Mouse (Mus musculus): ENCODE measurements around the gene Kcnk1. TPM values are rescaled to one million over a fixed set of nuclear protein-coding genes. Genes with fewer than 3 reads are reported as not detected.

Gene Kcnk1
- polyA plus RNA-seq (2012; rRNA removed) = 154 and 156 TPM in 2 replicates

DNA sequence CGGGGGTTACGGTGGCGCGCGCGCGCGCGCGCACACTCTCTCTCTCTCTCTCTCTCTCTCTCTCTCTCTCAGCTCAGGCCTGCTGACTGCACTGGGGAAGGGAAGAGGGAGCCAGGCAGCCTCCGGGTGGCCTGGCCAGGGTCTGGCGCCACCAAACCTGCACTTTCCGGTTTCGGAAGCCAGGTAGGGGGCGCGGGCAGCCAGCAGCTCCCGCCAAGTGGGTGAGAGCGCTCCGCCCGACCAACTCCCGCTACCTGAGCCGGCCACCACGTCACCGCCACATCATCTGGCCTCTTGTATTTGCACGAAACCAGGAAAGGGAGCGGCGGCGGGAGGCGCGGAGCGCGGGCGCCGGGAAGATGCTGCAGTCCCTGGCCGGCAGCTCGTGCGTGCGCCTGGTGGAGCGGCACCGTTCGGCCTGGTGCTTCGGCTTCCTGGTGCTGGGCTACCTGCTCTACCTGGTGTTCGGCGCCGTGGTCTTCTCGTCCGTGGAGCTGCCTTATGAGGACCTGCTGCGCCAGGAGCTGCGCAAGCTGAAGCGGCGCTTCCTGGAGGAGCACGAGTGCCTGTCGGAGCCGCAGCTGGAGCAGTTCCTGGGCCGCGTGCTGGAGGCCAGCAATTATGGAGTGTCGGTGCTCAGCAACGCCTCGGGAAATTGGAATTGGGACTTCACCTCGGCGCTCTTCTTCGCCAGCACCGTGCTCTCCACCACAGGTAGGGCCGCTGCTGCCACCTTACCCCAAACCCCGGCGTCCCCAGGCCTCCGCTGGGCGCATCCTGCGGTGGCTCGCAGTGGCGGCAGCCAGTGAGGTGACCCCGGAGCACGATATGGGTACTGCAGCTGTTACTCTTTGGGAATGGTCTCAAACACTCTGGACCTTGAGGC is at the start of gene Kcnk1:
Gene Kcnk1, plus strand, starts transcription at position 70 of the 886 bp plus-strand sequence.

Other genes starting within 250 kb of the Kcnk1 start
- 0.47 TPM in 2 replicates for gene Pcnx2, start 96.9 kb upstream of the Kcnk1 start, polyA plus RNA-seq (2012; rRNA removed)
- 20.9 and 21.3 TPM in 2 replicates for gene Map3k21, start 84.7 kb upstream of the Kcnk1 start, polyA plus RNA-seq (2012; rRNA removed)

All from colon, adult 2 months (tissue).